Mouse (Mus musculus): ENCODE measurements around the gene Slc16a13.

DNA sequence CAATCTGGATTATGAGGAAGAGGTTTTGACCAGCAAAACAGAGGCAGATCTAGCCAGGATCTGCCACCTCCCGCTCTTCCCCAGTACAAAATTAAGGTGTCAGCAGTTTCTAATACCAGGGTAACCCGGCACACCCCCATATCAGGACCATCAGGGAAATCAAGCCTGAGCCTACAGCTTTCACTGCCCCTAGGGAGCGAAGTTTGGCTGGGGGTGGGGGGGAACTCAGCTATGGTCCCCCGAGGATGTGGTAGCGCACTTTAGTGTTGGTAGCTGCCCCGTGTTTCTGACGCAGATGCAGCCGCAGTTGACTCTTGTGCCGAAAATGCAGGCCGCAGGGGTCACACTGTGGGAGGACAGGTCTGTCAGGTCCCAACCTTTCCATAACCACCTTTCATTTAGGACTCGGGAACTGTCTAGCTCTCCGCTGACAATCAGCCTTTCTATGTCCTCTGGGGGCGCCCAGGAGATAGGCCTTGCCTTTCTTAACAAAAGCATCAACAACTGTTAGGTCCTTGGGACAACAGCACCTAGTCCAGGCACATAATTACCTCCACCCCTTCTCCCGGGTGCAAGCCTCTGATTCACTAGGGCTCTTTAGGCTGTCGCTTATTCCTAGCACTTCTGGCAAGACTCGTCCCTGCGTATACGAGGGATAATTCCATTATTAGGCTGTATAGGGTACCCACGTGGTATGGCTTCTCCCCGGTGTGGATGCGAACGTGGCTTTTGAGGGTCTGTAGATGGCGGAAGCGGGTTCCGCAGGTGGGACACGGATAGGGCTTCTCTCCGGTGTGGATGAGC, 5.1 kb upstream of the Slc16a13 start:
- TF ChIP-seq POLR2A (IDR thresholded peaks at IDR 0.05; ENCODE audit: insufficient read depth, low read depth, low read length), result no peak
- TF ChIP-seq EP300 (IDR thresholded peaks at IDR 0.05; ENCODE audit: insufficient read depth, low read depth, low read length), result no peak
